Mouse (Mus musculus): Measurements from ENCODE around the gene Fam118b.

Fam118b gene

DNA sequence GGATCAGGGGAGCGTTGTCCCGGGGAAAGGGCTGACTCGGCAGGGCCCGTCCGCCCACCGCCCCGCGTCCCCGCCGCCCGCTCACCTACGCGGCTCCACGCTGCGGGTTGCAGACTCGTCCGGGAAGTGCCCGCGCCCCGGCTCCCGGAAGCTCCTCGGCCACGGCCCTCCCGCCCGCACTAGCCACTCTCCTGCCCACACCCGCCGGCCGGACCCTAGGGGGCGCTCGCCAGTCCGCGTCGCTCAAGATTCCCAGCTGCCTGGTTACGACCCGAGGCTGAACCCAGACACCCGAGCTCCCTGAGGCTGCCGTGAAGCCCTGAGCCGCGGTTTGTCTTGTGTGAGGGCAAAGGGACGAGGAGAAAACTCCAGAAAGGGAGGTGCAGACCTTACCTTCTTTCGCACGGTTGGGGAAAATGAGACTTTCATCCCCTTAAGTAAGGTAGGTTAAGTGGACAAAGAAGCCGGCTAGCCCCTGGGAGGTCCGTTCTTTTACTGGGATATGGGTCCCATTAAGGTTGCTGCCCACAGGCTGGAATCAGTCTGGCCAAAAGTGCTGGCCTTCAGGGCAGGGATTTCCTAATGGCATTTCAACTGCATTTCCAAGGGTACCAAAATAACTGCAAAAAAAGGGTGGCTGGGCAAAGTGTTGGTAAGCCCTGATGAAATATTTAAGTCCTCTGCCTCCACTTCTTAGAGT is 67.7 kb downstream of the Fam118b start, which contains the start of the genes Srpr and Tirap:
Gene Srpr, plus strand, starts transcription at position 404 of the 700 bp plus-strand sequence.
Gene Tirap, minus strand, starts transcription at position 520 of the 700 bp plus-strand sequence.
- in situ Hi-C loops (cut with MboI; ENCODE audit: unreplicated experiment in 2 of 2): loop anchor here in 1 of 2 experiments (10.0 kb wide), 1 partner anchor 365 kb away; no protein-coding TSS in a partner anchor

- in situ Hi-C loops (cut with MboI; ENCODE audit: unreplicated experiment in 2 of 2): no loop called here
These were observed 68.4 kb downstream of the Fam118b start for GRCm38 (mm10) chr9:35198945-35199771.

GRCm38 (mm10) chr9:35198351-35198750 is 69.3 kb downstream of the Fam118b start:
- in situ Hi-C loops (cut with MboI; ENCODE audit: unreplicated experiment in 2 of 2): no loop called here

DNA sequence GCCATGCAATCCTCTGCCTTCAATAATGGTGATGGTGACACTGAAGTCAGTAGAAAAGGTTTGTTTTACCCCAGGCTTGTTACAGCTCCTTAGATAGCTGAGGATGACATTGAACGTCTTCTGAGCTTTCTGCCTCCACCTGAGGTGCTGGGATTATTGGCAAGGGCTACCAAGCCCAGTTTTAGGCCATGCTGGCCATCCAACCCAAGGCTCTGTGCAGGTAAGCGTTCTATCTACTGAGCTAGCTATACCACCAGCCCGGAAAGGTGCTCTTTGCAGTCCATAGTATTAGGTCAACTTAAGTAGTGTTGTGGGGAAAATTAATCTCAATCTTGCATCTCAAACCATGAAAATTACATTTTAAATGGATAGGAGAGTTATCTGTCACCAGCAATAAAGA is 70.0 kb downstream of the Fam118b start:
- in situ Hi-C loops (cut with MboI; ENCODE audit: unreplicated experiment in 2 of 2): no loop called here

DNA sequence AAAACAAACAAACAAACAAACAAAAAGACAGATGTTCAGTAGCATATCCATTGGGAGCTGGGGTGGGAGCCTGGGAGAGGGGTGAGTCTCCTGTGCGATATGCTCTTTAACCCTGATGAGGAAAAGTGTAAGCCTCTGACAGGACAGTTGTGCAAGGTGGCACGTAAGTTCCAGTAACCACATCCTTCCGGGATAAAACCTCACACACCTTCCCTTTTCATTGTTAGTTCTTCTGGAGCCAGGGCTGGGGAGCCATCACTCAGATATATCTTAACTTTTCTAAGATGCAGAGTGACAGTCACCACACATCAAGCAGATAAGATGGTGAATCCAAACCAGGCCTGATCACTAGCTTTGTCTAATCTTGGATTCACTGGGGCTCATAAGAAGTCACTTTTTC is 73.6 kb downstream of the Fam118b start:
- in situ Hi-C loops (cut with MboI; ENCODE audit: unreplicated experiment in 2 of 2): no loop called here

DNA sequence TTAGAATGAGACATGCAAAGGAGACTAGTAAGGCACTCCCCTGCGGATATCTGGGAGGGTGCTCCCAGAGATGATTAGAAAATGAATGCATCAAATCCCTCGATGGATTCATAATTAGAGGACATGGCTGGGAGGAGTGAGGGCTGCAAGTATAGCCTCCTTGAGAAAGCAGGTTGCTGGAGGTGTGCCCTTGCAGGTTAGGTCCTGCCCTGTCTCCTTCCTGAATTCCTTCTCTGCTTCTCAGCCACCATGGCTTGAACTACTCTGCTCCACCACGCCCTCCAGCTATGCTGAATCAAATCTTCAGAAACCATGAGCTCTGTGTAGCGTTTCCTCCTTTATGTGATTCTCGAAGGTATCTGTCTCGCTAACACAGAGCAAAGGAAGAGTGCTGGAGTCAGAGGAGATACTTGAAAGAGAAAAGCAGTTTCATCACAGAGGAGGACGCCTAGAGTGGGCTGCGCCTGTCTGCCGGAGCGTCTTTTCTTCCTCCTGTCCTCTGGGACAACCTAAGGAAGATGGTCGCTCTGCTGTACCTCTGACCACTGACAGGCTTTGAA is 74.5 kb downstream of the Fam118b start:
- in situ Hi-C loops (cut with MboI; ENCODE audit: unreplicated experiment in 2 of 2): no loop called here

GRCm38 (mm10) chr9:35188700-35189099 is 78.9 kb downstream of the Fam118b start:
- in situ Hi-C loops (cut with MboI; ENCODE audit: unreplicated experiment in 2 of 2): loop anchor here in 1 of 2 experiments (10.0 kb wide), 1 partner anchor 376 kb away; no protein-coding TSS in a partner anchor

DNA sequence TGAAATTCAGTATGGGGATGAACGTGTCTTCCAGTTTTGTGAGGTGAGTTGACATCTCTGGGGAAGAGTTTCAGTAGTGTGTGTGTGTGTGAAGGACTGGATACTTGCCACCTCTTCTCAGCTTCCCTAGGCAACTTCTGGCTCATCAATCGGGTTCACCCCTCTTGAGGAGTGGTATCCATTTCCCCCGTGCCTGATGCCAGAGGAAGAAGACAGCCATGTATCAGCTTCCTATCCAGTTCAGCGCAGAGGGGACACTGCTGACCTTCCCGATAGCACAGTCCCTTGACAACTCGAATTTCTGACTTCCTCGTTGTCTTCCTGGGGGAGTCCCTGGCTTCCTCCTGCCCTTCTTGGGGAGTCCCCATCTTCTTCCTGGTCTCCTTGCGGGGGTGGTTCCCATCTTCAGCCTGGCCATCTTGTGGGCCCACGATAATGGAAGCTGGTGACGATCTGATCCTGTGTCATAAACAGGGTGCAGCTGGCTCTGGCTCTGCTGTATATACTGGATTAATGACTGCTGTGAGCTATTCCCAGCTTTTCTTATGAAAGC is 80.2 kb downstream of the Fam118b start:
- in situ Hi-C loops (cut with MboI; ENCODE audit: unreplicated experiment in 2 of 2): loop anchor here in 1 of 2 experiments (10.0 kb wide), 1 partner anchor 377 kb away; no protein-coding TSS in a partner anchor

DNA sequence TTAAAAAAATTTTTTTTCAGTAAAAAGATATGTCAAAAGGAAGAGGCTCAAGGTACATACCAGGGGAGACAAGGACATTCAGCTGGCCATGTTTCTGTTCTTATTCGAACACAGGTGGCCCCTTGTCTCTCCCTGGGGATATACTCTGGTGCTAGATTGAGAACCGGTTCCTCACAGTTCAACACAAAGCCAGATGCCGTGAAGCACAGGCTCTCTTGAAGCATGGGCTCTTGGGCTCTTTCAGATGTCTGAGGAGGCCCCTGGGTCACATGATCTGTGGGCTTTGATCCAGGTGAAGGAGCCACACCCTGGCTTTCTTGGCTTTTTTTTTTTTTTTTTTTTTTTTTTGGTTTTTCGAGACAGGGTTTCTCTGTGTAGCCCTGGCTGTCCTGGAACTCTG is 81.2 kb downstream of the Fam118b start:
- in situ Hi-C loops (cut with MboI; ENCODE audit: unreplicated experiment in 2 of 2): loop anchor here in 1 of 2 experiments (10.0 kb wide), 1 partner anchor 378 kb away; no protein-coding TSS in a partner anchor

- in situ Hi-C loops (cut with MboI; ENCODE audit: unreplicated experiment in 2 of 2): loop anchor here in 1 of 2 experiments (10.0 kb wide), 1 partner anchor 381 kb away; no protein-coding TSS in a partner anchor
These were observed 84.2 kb downstream of the Fam118b start for GRCm38 (mm10) chr9:35183359-35183758.

GRCm38 (mm10) chr9:35182832-35183231 is 84.8 kb downstream of the Fam118b start:
- in situ Hi-C loops (cut with MboI; ENCODE audit: unreplicated experiment in 2 of 2): loop anchor here in 1 of 2 experiments (10.0 kb wide), 1 partner anchor 382 kb away; no protein-coding TSS in a partner anchor

- in situ Hi-C loops (cut with MboI; ENCODE audit: unreplicated experiment in 2 of 2): loop anchor here in 1 of 2 experiments (5.0 to 10.0 kb wide), 2 partner anchors 36 to 61 kb away; partner anchors contain the start of genes Foxred1 and St3gal4
These were observed 91.4 kb downstream of the Fam118b start for GRCm38 (mm10) chr9:35176124-35176659.

DNA sequence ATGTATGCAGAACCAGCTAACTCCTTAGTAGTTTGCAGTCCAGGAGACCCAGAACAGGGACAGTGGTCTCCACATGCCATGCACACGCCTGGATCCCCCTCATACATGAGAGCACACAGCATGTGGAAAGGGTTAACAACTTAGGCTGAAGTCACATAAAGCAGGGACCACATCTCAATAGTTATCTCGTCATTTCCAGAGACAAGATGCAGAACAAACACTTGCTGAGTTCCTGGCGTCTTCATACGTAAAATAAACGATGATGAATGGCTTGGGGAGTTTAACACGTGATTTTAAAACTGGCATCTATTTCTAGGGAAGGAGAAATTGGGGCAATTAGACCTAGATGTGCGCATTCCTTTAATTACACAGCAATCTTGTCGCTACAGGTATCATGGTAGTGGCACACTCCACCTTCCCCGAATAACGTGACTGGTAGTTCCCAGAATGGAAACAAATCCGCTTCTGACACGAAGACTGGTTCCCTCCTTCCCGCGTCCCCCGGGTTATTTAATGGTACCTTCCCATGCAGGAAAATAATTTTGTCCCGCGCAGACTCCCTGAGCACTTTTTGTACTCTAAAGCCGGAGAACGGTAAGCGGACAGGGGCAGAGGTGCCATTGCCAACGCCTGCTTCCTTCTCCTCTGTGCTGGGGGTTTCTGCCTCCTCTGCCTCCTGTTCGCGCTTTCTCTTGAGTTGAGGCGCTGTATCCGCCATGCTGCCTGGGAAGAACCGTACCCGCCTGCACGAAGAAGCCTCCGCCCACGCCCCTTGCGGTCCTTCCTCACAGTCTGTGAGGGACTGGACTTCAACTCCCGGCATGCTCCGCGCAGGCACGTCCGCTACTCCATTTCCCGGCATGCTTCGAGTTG is 92.1 kb downstream of the Fam118b start, which contains the start of gene Dcps:
Gene Dcps, minus strand, starts transcription at position 811 of the 873 bp plus-strand sequence.
- in situ Hi-C loops (cut with MboI; ENCODE audit: unreplicated experiment in 2 of 2): loop anchor here in 1 of 2 experiments (5.0 to 10.0 kb wide), 2 partner anchors 37 to 61 kb away; partner anchors contain the start of genes Foxred1 and St3gal4

DNA sequence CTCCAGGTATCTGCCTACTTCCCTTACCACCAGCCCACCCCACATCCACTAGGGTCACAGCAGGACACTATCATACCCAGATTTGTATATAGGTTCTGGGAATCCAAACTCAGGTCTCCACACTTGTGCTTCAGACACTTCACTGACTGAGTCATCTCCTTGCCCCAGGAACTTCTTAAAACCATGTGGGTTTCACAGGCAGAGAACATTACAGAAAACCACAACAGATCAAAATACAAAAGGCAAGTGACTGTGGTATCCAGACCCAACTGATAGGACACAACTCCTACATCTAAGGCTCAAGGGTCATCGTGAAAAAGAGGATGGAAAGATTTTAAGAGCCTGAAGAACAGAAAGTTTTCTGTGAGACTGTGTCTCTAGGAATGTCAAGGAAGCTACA is 94.3 kb downstream of the Fam118b start:
- in situ Hi-C loops (cut with MboI; ENCODE audit: unreplicated experiment in 2 of 2): loop anchor here (10.0 to 25.0 kb wide), 3 partner anchors 59 to 661 kb away; partner anchors contain the start of gene St3gal4 (in 1 of the 2)

DNA sequence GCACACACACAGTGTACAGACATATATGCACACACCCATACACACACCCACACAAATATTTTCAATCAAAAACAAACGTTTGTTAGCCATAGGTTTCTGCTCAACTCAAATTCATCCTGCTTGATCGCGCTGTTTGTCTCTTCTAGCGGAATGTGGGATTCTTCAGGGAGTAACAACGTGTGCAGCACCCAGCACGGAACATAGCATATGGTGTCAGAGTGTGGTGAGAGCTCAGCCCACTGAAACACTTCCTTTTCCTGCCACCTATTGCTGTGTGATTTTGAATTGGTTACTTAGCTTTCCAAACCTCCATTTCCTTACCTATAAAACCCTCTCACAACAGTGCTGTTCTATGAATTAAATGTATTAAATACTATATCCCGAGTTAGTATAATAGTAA is 97.5 kb downstream of the Fam118b start:
- in situ Hi-C loops (cut with MboI; ENCODE audit: unreplicated experiment in 2 of 2): loop anchor here (10.0 to 25.0 kb wide), 3 partner anchors 55 to 658 kb away; partner anchors contain the start of gene St3gal4 (in 1 of the 2)

All from v-Abl transformed pro-B cells (cell line).